Mouse (Mus musculus) embryo, embryonic 10 days (tissue): ENCODE data around the gene Il21r.
A peak's percentile ranks its signal among the peaks of the same experiment; 100 is the strongest.

Experiments used
- DNase-seq: peaks from one replicate; pipeline ENCODE4 v3.0.0-alpha.2; 2015; ENCODE audit warnings: low spot score

The Il21r gene

DNA sequence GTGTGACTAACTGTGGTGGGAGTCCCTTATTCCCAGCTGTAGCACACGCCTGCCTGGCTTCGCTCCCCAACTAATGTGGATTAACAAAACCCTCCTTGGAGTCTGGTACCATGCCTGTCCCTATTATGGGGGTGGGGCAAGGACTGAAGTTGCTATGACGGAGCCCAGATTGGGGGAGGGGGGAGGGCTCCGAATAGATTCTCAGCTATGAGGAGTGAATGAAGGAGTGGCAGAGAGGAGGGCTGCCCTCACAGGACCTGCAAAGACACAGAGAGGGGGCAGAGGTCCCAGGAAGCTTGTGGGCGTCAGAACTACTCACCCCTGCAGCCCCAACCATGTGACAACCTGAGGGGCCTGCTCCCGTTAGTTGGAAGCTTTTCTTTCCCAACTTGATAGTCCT, 35.1 kb downstream of the Il21r start:
- DNase-seq = no peak

DNA sequence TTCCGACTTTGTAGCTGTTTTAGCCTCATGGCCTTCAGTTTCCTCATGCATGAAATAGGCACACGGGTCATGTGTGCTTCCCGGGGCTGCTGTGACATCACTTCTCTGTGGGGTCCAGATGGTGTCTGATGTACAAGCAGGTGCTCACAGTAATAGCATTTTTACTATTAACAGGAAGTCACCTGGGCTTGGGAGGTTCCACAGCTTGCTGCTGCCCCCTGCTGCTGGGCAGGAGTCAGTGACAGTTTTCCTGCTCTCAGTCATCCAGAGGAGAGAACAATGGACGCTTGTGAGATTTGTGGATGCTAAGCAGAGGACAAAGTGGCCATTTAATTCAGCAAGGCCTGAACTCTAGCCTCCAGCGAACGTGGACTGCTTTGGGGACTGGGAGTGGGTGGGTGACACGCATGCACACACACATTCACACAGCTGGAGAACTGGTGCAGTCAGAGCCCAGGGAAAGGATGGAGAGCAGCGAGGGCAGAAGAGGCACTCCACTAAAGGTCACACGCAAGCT, 35.7 kb downstream of the Il21r start:
- peak; percentile 68 for DNase-seq

DNA sequence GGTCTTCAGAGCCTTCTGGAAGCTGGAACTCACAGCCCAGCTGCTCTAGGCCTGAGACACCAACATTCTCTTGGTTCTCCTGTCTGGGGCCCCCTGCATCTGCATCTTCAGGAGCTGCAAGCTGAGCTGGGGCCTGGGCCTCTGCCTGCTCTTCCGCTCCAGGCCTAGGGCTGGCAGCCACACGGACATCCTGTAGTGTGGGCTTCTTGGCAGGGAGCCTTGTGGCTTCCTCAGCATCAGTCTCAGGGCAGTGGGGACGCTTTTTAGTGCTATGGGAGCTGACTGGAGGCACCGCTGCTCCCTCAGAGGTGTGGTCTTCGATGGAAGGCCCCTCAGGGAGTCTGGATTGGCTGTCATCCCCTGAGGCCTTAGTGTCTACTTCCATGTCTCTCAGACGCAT, 40.7 kb downstream of the Il21r start:
- DNase-seq = no peak

DNA sequence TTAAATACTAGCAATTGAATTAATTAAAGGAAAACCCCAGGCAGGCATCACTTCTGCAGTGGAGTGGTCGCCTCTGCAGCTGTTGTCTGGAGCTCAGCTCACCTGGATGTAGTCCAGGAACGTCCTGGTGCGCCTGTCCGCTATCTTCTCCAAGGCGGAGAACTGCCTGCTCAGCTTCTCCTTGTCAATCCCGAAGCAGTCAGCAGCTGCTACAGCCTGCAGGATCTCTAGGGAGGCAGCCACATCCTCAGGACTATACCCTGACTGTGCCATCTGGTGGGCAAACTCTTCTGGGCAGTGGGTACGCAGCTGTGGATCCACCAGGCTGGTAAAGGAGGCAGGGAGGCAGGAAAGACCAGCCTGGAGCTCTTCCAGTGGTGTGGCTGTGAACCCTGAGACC, 42.2 kb downstream of the Il21r start:
- DNase-seq = no peak

DNA sequence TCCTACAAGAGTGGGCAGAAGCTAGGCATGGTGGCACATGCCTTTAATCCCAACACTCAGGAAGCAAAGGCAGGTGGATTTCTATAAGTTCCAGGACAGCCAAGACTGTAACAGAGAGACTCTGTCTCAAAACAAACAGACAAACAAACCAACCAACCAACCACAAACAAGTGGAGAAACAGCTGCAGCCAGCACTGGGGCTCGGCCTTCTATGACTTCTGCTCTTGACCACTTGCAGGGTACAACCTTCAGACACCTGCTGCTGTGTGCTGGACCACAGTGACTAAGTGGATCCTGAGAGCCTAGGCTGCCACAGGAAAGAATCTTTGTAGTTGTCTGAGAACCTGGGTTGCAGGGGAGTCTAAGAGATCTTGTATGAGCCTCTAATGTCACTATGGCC, 45.8 kb downstream of the Il21r start:
- DNase-seq = no peak

DNA sequence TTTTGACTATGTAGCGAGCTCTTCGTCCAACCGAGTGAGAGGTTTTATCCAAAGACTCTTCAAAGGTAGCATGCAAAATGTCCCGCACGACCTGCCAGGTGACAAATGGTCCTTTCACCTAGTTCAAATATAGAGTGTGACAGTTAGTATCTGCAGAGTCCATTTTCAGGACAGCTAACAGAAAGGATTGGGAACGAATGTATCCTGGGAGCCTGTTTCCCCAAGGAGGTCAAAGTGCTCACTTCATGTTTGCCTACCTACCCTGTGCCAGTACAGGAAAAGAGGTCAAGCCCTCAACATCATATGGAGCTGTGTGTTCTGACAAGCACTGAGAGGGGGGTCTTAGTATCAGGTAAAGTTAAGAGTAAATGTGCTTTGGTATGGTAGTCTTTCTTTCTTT, 54.3 kb downstream of the Il21r start:
- DNase-seq = no peak

DNA sequence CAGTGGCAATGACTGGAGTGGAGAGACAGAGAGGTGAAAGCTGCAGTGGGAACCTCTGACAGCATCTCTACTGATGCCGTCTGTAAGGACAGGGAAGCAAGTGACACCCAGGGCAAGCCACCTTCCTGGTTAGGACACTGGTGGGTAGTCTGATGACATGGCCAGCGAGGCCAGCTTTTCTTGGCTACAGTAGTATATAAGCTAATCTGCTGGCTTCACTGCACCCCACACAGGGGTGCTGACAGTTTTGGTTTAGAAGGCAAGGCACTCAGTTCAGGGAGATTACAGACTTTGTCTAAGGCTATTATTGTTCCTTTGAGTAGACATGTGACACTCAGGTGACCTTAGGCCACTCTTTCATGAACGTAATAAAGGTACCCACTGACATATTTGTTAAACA, 60.4 kb downstream of the Il21r start:
- no peak for DNase-seq

DNA sequence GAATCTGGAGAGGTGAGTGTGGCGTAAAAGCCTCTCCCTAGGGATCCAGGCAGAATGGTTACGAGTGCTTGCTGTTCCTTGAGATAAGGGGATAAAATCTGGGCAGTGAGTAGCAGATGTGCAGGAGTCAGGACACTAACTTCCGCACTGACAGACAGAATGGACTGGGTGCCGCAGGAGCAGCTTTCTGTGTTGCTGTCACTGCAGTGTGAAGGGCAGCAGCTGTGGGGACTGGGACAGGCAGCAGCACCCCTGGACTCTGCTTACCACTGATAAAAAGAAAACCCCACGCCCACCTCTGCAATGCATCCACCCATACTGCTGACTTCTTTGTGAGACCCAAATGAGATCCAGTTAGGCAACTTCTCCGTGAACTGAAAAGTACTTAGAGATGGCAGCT, 67.6 kb downstream of the Il21r start:
- no peak for DNase-seq

DNA sequence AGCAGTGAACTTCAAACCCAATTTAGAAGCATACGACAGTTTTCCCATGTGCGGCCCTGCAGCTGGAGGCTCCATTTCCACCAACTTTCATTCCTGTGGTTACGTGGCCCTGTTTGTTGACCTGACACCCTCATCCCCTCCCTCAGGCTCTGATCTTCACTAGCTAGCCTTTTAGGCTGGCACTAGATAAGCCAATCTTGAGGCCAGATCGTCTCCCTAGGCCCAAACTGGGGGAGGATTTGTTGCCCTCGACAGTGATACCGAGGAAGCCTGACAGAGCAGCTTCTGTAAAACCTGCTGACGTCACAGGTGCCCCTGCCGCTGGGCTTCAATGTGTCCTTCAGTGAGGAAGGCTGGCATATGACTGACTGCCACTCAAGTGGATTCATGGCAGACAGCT, 68.2 kb downstream of the Il21r start:
- no peak for DNase-seq

DNA sequence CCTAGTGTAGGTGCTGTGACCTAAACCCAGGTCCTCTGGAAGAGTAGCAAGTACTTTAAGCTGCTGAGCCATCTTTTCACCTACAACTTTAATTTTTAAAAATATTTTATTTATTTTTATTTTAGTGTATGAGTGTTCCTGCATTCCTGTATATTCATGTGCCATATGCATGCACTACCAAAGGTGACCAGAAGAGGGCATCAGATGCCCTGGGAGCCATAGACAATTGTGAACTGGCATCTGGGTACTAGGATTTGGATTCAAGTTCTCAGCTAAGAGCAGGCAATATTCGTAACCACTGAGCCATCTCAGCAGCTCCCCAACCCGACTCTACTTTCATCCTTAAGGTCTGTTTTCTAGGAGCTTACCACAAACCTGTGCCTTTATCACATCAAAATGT, 71.7 kb downstream of the Il21r start:
- DNase-seq = peak; percentile 71

DNA sequence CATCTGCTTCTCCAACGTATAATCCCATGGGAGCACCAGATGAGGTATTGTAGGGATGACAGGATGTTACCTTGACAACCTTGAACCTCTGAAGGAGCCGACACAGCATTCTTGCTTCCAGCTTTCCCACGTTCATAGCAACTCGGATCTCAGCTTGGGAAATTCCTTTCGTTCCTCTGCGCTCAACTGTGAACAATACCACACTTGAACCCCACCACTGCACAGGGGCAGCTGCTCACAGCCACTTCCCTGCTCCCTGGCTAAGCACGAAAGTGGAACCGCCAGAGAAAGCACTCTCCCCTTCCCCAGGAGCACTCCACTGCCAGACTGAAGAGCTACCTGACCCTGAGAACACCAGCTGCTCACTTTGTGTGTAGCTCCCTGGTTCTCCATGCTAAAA, 75.5 kb downstream of the Il21r start:
- DNase-seq = no peak

DNA sequence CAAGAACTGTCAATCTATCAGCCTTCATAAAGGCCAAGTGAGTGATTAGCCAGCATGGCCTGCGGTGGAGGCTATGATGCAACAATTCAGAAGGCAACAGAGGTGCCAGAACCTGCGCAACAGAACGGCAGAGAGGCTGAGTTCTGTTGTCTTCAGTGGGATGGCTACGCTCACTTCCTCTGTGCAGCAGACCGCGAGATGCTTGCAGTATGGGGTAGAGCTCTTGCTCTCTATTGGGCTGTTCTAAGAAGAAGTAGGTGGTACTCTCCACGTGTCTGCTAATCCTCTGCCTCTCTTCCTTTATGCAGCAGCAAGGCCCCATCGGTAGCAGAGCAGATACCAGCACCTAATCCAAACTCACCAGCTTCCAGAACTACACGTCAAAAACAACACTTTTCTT, 76.7 kb downstream of the Il21r start:
- no peak for DNase-seq
